Mouse (Mus musculus) liver, adult 2 months (tissue): ENCODE measurements around the gene Inca1.

ENCODE experiments used
- CTCF ChIP-seq: fragments of 200-500 bp; IDR thresholded peaks from 2 replicates; pipeline ENCODE4 v1.5.1; 2011; ENCODE audit warnings: low read depth, low read length, control low read depth
- POLR2A ChIP-seq: fragments of 200-500 bp; IDR thresholded peaks from 2 replicates; pipeline ENCODE4 v1.6.1; 2011; ENCODE audit warnings: low read length, control low read depth; ENCODE audit not compliant: insufficient read depth; ENCODE audit errors: extremely low read depth

DNA sequence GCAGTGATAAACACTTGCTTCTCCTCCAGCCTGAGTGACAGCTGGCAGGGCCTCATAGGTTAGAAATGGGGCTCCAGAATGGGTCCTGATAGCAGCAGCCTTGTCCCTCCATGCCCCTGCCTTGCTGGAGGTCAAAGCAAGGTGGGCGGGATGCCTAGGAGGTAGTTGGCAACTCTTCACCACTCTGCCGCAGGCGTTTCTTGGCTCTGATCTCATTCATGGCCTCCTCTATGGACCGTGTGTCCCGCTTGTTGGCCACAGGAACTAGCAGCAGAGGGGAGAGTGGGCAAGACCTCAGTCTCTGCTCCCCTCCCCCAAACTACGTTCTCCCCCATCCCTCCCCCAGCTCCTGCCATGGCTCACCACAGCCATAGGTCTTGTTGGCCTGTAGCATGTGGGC, 36.0 kb downstream of the Inca1 start:
- no peak for TF ChIP-seq POLR2A
- TF ChIP-seq CTCF: no peak
